ENCODE assay signal across 11 mouse cellular contexts in genomic region chr9:95803783-95804182, GRCm38 (mm10).
"Had no signal": no experiment of that assay in that cellular context is flagged by ENCODE, and none has a peak within 500 bp of the region (broad histone marks: within the 10 kb centered on the region; RNA-seq: fewer than 3 reads in every experiment).

No protein-coding gene starts in this region.

- H3K4me1 ChIP-seq: limb, embryonic 13.5 days; midbrain, embryonic 13.5 days had no signal

- DNase-seq: kidney, adult 8-10 months; kidney, postnatal 36 days; left cerebral cortex, postnatal 4 days; liver, embryonic 13.5 days; lung, adult 18-20 months; right cerebral cortex, postnatal 14 days; thymus, postnatal 36 days had no signal

- H3K4me3 ChIP-seq: limb, embryonic 13.5 days; liver, embryonic 13.5 days; midbrain, embryonic 13.5 days had no signal

- H3K4me2 ChIP-seq: limb, embryonic 13.5 days; liver, embryonic 13.5 days; midbrain, embryonic 13.5 days had no signal

- H3K9me3 ChIP-seq: limb, embryonic 13.5 days; liver, embryonic 13.5 days; midbrain, embryonic 13.5 days had no signal

- ATAC-seq: intestine, postnatal 0 days; midbrain, embryonic 13.5 days had no signal

- H3K36me3 ChIP-seq: limb, embryonic 13.5 days; liver, embryonic 13.5 days; midbrain, embryonic 13.5 days had no signal

- H3K27me3 ChIP-seq: limb, embryonic 13.5 days; liver, embryonic 13.5 days; midbrain, embryonic 13.5 days had no signal

- H3K9ac ChIP-seq: limb, embryonic 13.5 days; liver, embryonic 13.5 days; midbrain, embryonic 13.5 days had no signal

- H3K27ac ChIP-seq: kidney, postnatal 0 days; limb, embryonic 13.5 days; liver, embryonic 13.5 days; midbrain, embryonic 13.5 days had no signal
